Mouse (Mus musculus) liver, adult 2 months (tissue): ENCODE measurements around the gene Ccdc85c.

ENCODE experiments used
- CTCF ChIP-seq: fragments of 200-500 bp; IDR thresholded peaks from 2 replicates; pipeline ENCODE4 v1.5.1; 2011; ENCODE audit warnings: low read depth, low read length, control low read depth
- POLR2A ChIP-seq: fragments of 200-500 bp; IDR thresholded peaks from 2 replicates; pipeline ENCODE4 v1.6.1; 2011; ENCODE audit warnings: low read length, control low read depth; ENCODE audit not compliant: insufficient read depth; ENCODE audit errors: extremely low read depth

GRCm38 (mm10) chr12:108181716-108182115 is 93.5 kb downstream of the Ccdc85c start:
- TF ChIP-seq CTCF (no peak), POLR2A (no peak)
